Mouse (Mus musculus) large intestine, adult 2 months (tissue): Measurements from ENCODE around the gene Upk1a. TPM values are rescaled to one million over a fixed set of nuclear protein-coding genes. Genes with fewer than 3 reads are reported as not detected.
A peak's percentile ranks its signal among the peaks of the same experiment; 100 is the strongest.

Experiments
- DNase-seq: peaks from one replicate; pipeline ENCODE4 v3.0.0-alpha.2; 2012; ENCODE audit warnings: low read depth, low spot score
- WGBS: fragments of 180-500 bp; shearing (Covaris S2); methylation state at CpG from one replicate; pipeline ENCODE4 v1.1.7; 2018; 5-methylcytosine and 5-hydroxymethylcytosine counted together
- polyA plus RNA-seq: library from polyadenylated mRNA; depleted of rRNA; stranded (reverse); fragments of >200 nt; gene quantifications from 2 replicates; pipeline ENCODE4 v1.2.3, GENCODE M21; 2012

Upk1a gene
- polyA plus RNA-seq, 1 experiment, result 8.0 TPM

GRCm38 (mm10) chr7:30604944-30605343 lies 7.7 kb downstream of the Upk1a start:
- no peak for DNase-seq
- 81% methylated on average over 8 of the region's 8 CpGs for WGBS

- WGBS, result 63% methylated on average over 8 of the region's 8 CpGs
These were observed 8.2 kb downstream of the Upk1a start for GRCm38 (mm10) chr7:30604424-30604823.

GRCm38 (mm10) chr7:30602583-30602982 lies 10.1 kb downstream of the Upk1a start:
- WGBS, result 3% methylated on average over 3 of the region's 3 CpGs
- DNase-seq, result peak; percentile 72

More at GRCm38 (mm10) chr7:30604424-30604823, 8.2 kb downstream of the Upk1a start:
- no peak for DNase-seq

GRCm38 (mm10) chr7:30600651-30601050 lies 12.0 kb downstream of the Upk1a start:
- WGBS, result 42% methylated on average over 7 of the region's 7 CpGs
- DNase-seq, result no peak

GRCm38 (mm10) chr7:30599933-30600353 lies 12.7 kb downstream of the Upk1a start:
- WGBS, result 3% methylated on average over 16 of the region's 16 CpGs
- DNase-seq, result peak; percentile 98

GRCm38 (mm10) chr7:30598786-30599185 lies 13.9 kb downstream of the Upk1a start, which contains the start of gene Zbtb32:
TSS of gene Zbtb32 (minus strand) at chr7:30598909.
- WGBS, result 93% methylated on average over 12 of the region's 12 CpGs
- DNase-seq, result no peak

- 79% methylated on average over 5 of the region's 5 CpGs for WGBS
- no peak for DNase-seq
These were observed 15.8 kb downstream of the Upk1a start for GRCm38 (mm10) chr7:30596811-30597210.

GRCm38 (mm10) chr7:30596093-30596492 lies 16.6 kb downstream of the Upk1a start:
- 79% methylated on average over 5 of the region's 5 CpGs for WGBS

GRCm38 (mm10) chr7:30594510-30595024 lies 18.1 kb downstream of the Upk1a start:
- no peak for DNase-seq
- WGBS, result 75% methylated on average over 4 of the region's 4 CpGs

More at GRCm38 (mm10) chr7:30596093-30596492, 16.6 kb downstream of the Upk1a start:
- DNase-seq, result no peak

GRCm38 (mm10) chr7:30593579-30594509 lies 18.8 kb downstream of the Upk1a start:
- WGBS, result 59% methylated on average over 10 of the region's 10 CpGs
- no peak for DNase-seq

GRCm38 (mm10) chr7:30592772-30593423 lies 19.7 kb downstream of the Upk1a start:
- no peak for DNase-seq
- 74% methylated on average over 5 of the region's 5 CpGs for WGBS

GRCm38 (mm10) chr7:30591605-30591951 lies 21.1 kb downstream of the Upk1a start:
- DNase-seq, result no peak
- 82% methylated on average over 4 of the region's 4 CpGs for whole genome bisulfite sequencing

- WGBS, result 81% methylated on average over 9 of the region's 9 CpGs
- no peak for DNase-seq
These were observed 21.6 kb downstream of the Upk1a start for GRCm38 (mm10) chr7:30590927-30591604.

GRCm38 (mm10) chr7:30589435-30590301 lies 23.0 kb downstream of the Upk1a start:
- 9% methylated on average over 40 of the region's 40 CpGs for WGBS
- DNase-seq, result peak; percentile 64

- DNase-seq, result peak; percentile 98
- WGBS, result under 1% methylated on average over 61 of the region's 68 CpGs
These were observed 23.8 kb downstream of the Upk1a start, which contains the start of gene Kmt2b for GRCm38 (mm10) chr7:30588676-30589434. TSS of gene Kmt2b (minus strand) at chr7:30588726.

- WGBS, result under 1% methylated on average over 65 of the region's 67 CpGs
- no peak for DNase-seq
These were observed 24.6 kb downstream of the Upk1a start for GRCm38 (mm10) chr7:30587842-30588667.

- DNase-seq, result no peak
- WGBS, result 91% methylated on average over 28 of the region's 28 CpGs
These were observed 26.1 kb downstream of the Upk1a start for GRCm38 (mm10) chr7:30586455-30587020.
